Mouse (Mus musculus) lung, embryonic 15.5 days (tissue): ENCODE measurements around the gene 4921536K21Rik. TPM values are rescaled to one million over a fixed set of nuclear protein-coding genes. Genes with fewer than 3 reads are reported as not detected.

ENCODE experiments used
- ATAC-seq: fragments of 200-750 bp; cut with Nextera tagmentation; 2 replicates; pipeline ENCODE4 v1.8.0; 2017; ENCODE audit warnings: moderate number of reproducible peaks, borderline replicate concordance; ENCODE audit not compliant: low FRiP score, low TSS enrichment; ENCODE audit errors: extremely low read depth
- H3K27ac ChIP-seq: fragments of 300-500 bp; sonication (generic); 2 replicates; pipeline ENCODE4 v1.5.1; 2015; ENCODE audit warnings: moderate library complexity, mild to moderate bottlenecking, inconsistent platforms
- H3K27me3 ChIP-seq: fragments of 300-500 bp; sonication (generic); 2 replicates; pipeline ENCODE4 v1.6.1; 2015; ENCODE audit warnings: inconsistent platforms
- H3K36me3 ChIP-seq: fragments of 300-500 bp; sonication (generic); 2 replicates; pipeline ENCODE4 v1.6.1; 2015; ENCODE audit warnings: inconsistent platforms
- H3K4me1 ChIP-seq: fragments of 300-500 bp; sonication (generic); 2 replicates; pipeline ENCODE4 v1.6.1; 2015; ENCODE audit warnings: inconsistent platforms
- H3K4me2 ChIP-seq: fragments of 300-500 bp; sonication (generic); 2 replicates; pipeline ENCODE4 v1.6.1; 2015; ENCODE audit warnings: inconsistent platforms, mild to moderate bottlenecking, moderate library complexity
- H3K4me3 ChIP-seq: fragments of 300-500 bp; sonication (generic); 2 replicates; pipeline ENCODE4 v1.5.1; 2015; ENCODE audit warnings: mild to moderate bottlenecking, inconsistent platforms
- H3K9ac ChIP-seq: fragments of 300-500 bp; sonication (generic); 2 replicates; pipeline ENCODE4 v1.6.1; 2015; ENCODE audit warnings: inconsistent platforms
- H3K9me3 ChIP-seq: fragments of 300-500 bp; sonication (generic); 2 replicates; pipeline ENCODE4 v1.6.1; 2016; ENCODE audit warnings: inconsistent platforms
- WGBS: fragments of 180-500 bp; shearing (Covaris S2); methylation state at CpG from one replicate; pipeline ENCODE4 v1.1.7; 2015; 5-methylcytosine and 5-hydroxymethylcytosine counted together
- polyA plus RNA-seq: library from polyadenylated mRNA; unstranded; fragments of >200 nt; fragmentation: Nextera tagmentation; extraction: Ambion mirVana; gene quantifications from 2 replicates; pipeline ENCODE4 v1.2.1, GENCODE M21; 2015

Gene 4921536K21Rik
- polyA plus RNA-seq, 1 experiment from 2014 or later: 0.37 TPM

DNA sequence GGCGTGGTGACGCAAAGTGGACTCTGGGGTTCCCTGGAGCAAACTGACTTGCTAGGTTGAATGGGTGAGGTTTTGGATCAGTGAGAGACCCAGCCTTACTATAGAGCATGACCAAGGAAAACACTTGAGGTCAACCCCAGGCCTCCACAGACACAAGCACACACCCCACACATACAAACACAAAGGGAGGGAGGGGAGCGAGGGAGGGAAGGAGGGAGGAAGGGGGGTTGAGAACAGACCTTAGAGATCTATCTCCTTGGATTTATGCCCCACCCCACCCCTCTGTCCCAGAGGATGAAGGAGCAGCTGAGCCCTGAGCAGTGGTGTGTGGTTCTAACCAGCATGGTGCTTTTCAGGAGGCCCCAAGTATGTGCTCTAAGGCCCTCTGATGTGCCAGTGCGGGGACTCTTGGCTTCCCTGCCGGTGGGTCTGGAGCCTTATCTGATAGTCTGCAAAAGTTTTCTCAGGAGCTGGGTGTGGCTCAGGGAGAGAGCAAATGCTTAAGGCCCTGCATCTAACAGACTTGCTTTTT, 44.1 kb downstream of the 4921536K21Rik start:
- H3K27ac ChIP-seq: no peak overlapping the region
- H3K4me1 ChIP-seq: no peaks in the 10 kb centered on the region
- H3K27me3 ChIP-seq: no peaks in the 10 kb centered on the region
- no peaks in the 10 kb centered on the region for H3K9me3 ChIP-seq
- no peaks in the 10 kb centered on the region for H3K36me3 ChIP-seq
- H3K4me3 ChIP-seq: no peak overlapping the region
- no peak for ATAC-seq
- 52% methylated on average over 5 of the region's 5 CpGs for WGBS
- H3K4me2 ChIP-seq: no peak overlapping the region
- no peak overlapping the region for H3K9ac ChIP-seq

DNA sequence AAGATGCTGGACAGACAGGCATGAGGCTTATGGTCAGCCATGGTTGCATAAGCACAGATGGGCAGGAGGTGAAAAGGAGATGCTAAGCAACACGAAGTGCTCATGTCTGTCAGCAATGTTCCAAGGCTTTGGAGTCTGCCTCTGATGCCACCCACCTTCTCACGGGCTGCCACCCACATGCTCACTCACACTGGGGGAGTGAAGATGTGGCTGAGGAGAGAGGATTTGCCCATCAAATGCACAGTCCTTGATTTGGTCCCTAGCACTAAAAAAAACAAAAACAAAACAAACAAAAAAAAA, 44.6 kb downstream of the 4921536K21Rik start:
- WGBS: 58% methylated on average over 2 of the region's 2 CpGs
- ATAC-seq: no peak
- no peak overlapping the region for H3K4me3 ChIP-seq

DNA sequence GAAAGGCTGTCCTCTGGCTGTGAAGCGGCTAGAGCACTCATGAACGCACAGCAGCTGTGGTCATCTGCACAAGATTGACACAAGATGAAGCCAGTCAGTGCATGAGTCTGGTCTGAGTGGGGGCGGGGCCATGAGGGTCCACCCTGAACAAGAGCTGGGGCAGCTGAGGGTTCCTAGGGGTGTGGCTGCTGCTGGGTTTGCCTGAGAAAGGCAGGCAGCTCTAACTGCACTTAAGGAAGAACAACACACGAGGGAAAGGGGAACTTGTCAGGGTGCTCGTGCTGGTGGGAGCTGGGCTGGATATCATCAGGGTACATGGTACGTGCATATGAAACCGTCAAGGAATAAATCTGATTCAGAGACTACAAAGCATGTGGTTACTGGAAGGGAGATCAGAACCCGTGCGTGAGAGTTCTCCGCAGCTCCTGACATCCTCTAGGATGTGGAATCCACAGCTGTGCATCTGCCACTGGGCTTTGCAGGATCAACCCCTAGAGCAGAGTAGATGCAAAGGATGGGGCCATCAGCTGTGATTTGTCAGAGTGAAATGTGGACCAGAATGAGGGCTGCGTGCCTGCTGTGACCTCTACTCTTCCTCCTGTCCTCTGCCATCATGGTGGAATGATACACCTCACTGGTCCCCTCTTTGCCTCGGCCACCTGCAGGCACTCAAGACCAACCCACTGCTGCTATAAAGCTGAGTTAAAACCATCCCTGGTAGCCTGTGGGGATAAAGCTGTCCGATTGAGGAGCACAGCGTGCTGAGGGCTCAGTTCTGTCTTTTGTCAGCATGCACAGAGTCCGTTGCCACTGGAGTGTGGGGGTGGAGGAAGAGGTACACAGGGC, 45.2 kb downstream of the 4921536K21Rik start:
- H3K27ac ChIP-seq: no peak overlapping the region
- no peak for ATAC-seq
- H3K9me3 ChIP-seq: no peaks in the 10 kb centered on the region
- 74% methylated on average over 15 of the region's 15 CpGs for WGBS
- no peaks in the 10 kb centered on the region for H3K27me3 ChIP-seq
- no peaks in the 10 kb centered on the region for H3K4me1 ChIP-seq
- no peak overlapping the region for H3K4me2 ChIP-seq
- H3K36me3 ChIP-seq: no peaks in the 10 kb centered on the region
- no peak overlapping the region for H3K9ac ChIP-seq
- H3K4me3 ChIP-seq: no peak overlapping the region

More for the DNA sequence above, 44.6 kb downstream of the 4921536K21Rik start:
- H3K9ac ChIP-seq: no peak overlapping the region
- H3K27me3 ChIP-seq: no peaks in the 10 kb centered on the region
- no peak overlapping the region for H3K27ac ChIP-seq
- no peaks in the 10 kb centered on the region for H3K9me3 ChIP-seq
- no peaks in the 10 kb centered on the region for H3K4me1 ChIP-seq
- no peaks in the 10 kb centered on the region for H3K36me3 ChIP-seq
- H3K4me2 ChIP-seq: no peak overlapping the region

DNA sequence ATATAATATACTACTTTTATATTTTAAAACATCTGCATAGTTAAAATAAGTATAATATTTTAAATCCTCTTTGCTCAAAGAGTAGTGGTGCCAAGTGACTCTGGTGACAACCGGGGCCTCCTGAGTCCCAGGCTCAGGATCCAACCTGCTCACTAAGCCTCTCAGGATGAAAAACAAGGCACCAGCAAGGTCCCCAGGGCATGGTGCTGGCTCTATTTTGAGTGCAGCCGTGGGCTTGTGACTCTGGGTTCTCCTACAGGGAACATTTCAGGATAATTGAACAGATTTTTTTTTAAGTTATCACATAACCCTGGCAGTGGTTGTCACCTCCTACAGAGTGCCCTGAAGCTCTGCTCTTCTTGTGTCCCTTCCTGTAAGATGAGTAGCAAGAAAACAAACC, 48.5 kb downstream of the 4921536K21Rik start:
- ATAC-seq: no peak
- no peaks in the 10 kb centered on the region for H3K27me3 ChIP-seq
- no peaks in the 10 kb centered on the region for H3K4me1 ChIP-seq
- H3K9ac ChIP-seq: no peak overlapping the region
- no peaks in the 10 kb centered on the region for H3K9me3 ChIP-seq
- no peak overlapping the region for H3K4me2 ChIP-seq
- H3K27ac ChIP-seq: no peak overlapping the region
- H3K4me3 ChIP-seq: no peak overlapping the region
- 66% methylated on average over 2 of the region's 2 CpGs for WGBS
- no peaks in the 10 kb centered on the region for H3K36me3 ChIP-seq

DNA sequence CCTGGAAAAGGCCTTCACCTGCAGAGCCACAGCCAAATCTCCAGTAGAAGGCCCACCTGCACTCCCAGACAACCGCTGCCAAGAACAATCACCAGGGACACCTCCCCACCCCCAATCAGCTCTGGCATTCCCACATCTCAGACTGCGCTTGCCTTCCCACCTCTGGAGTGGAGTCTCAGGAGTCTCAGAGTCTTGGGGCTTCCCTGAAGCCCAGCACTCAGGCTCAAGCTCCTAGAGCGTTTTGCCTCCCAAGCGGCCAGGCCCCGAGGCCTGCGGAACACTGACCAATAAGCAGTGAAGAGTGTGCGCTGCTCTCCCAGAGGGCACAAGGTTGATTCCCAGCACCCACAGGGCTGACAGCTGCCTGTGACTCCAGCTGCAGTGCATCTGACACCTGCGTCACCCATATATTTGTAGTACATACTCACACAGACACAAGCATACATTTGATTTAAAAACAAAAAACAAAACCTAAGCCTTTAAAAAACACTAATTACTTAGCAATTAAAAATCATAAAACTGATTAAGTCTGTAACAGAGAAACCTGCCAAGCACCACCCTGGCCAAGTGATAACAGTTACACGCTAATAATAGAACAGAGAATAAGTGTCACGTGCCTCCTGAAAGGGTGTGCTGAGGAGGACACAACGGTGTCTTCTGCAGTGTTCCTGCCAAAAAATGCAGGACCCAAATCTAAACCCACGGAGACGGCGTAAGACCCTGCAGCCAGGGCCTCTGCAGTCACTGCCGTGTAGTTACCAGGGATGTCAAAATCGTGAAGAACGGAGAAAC, 50.8 kb downstream of the 4921536K21Rik start:
- no peak overlapping the region for H3K27ac ChIP-seq
- 72% methylated on average over 17 of the region's 17 CpGs for WGBS
- no peaks in the 10 kb centered on the region for H3K27me3 ChIP-seq
- no peak overlapping the region for H3K4me2 ChIP-seq
- no peak overlapping the region for H3K4me3 ChIP-seq
- no peaks in the 10 kb centered on the region for H3K9me3 ChIP-seq
- no peak overlapping the region for H3K9ac ChIP-seq
- no peaks in the 10 kb centered on the region for H3K4me1 ChIP-seq
- ATAC-seq: no peak
- no peaks in the 10 kb centered on the region for H3K36me3 ChIP-seq

Other genes starting within 250 kb of the 4921536K21Rik start
- 28.0 and 28.1 TPM in 2 replicates for gene Morc2a, start 245.9 kb downstream of the 4921536K21Rik start, polyA plus RNA-seq
- 0.20 and 0.34 TPM in 2 replicates for gene Osbp2, start 31.2 kb downstream of the 4921536K21Rik start, polyA plus RNA-seq
- 9.8 and 10.2 TPM in 2 replicates for gene Dusp18, start 142 bp upstream of the 4921536K21Rik start, polyA plus RNA-seq
- 3.4 and 3.8 TPM in 2 replicates for gene Slc35e4, start 19.6 kb upstream of the 4921536K21Rik start, polyA plus RNA-seq
- 47.7 and 52.1 TPM in 2 replicates for gene Tcn2, start 37.1 kb upstream of the 4921536K21Rik start, polyA plus RNA-seq
- 76.2 and 78.1 TPM in 2 replicates for gene Pes1, start 68.9 kb upstream of the 4921536K21Rik start, polyA plus RNA-seq
- 0.18 and 0.21 TPM in 2 replicates for gene 4930556J24Rik, start 81.7 kb upstream of the 4921536K21Rik start, polyA plus RNA-seq
- gene Gal3st1, start 88.5 kb upstream of the 4921536K21Rik start, polyA plus RNA-seq: 7.9 and 9.0 TPM in 2 replicates
- 9.8 and 12.7 TPM in 2 replicates for gene Sec14l4, start 136.4 kb upstream of the 4921536K21Rik start, polyA plus RNA-seq
- gene Sec14l3, start 169.7 kb upstream of the 4921536K21Rik start, polyA plus RNA-seq: 17.3 and 19.9 TPM in 2 replicates
- 9.9 and 11.4 TPM in 2 replicates for gene Mtfp1, start 200.3 kb upstream of the 4921536K21Rik start, polyA plus RNA-seq
- gene Sec14l2, start 228.3 kb upstream of the 4921536K21Rik start, polyA plus RNA-seq: 2.2 and 3.0 TPM in 2 replicates
- 33.1 and 34.2 TPM in 2 replicates for gene Rnf215, start 240.1 kb upstream of the 4921536K21Rik start, polyA plus RNA-seq